Mouse (Mus musculus) midbrain, embryonic 11.5 days (tissue): ENCODE data around the gene Dnah2. TPM values are rescaled to one million over a fixed set of nuclear protein-coding genes. Genes with fewer than 3 reads are reported as not detected.
A peak's percentile ranks its signal among the peaks of the same experiment; 100 is the strongest.

Experiments
- ATAC-seq: fragments of 200-750 bp; cut with Nextera tagmentation; 2 replicates; pipeline ENCODE4 v1.8.0; 2017; ENCODE audit warnings: moderate TSS enrichment, moderate library complexity; ENCODE audit not compliant: low FRiP score
- DNase-seq: peaks from one replicate; pipeline ENCODE4 v3.0.0; 2015; ENCODE audit warnings: low spot score; ENCODE audit errors: missing footprints
- H3K27ac ChIP-seq: fragments of 300-500 bp; sonication (generic); 2 replicates; pipeline ENCODE4 v1.5.1; 2014; ENCODE audit warnings: low read depth, low read length
- H3K27me3 ChIP-seq: fragments of 300-500 bp; sonication (generic); 2 replicates; pipeline ENCODE4 v1.6.1; 2014; ENCODE audit warnings: mild to moderate bottlenecking, low read length, moderate library complexity, mixed read lengths; ENCODE audit not compliant: control insufficient read depth, insufficient read depth
- H3K36me3 ChIP-seq: fragments of 300-500 bp; sonication (generic); 2 replicates; pipeline ENCODE4 v1.6.1; 2014; ENCODE audit warnings: mild to moderate bottlenecking, low read length, moderate library complexity, mixed read lengths; ENCODE audit not compliant: control insufficient read depth, insufficient read depth
- H3K4me1 ChIP-seq: fragments of 300-500 bp; sonication (generic); 2 replicates; pipeline ENCODE4 v1.6.1; 2014; ENCODE audit warnings: low read length; ENCODE audit not compliant: control insufficient read depth, insufficient read depth
- H3K4me2 ChIP-seq: fragments of 300-500 bp; sonication (generic); 2 replicates; pipeline ENCODE4 v1.6.1; 2014; ENCODE audit warnings: mild to moderate bottlenecking, moderate library complexity
- H3K4me3 ChIP-seq: fragments of 300-500 bp; sonication (generic); 2 replicates; pipeline ENCODE4 v1.5.1; 2014; ENCODE audit warnings: low read depth, low read length
- H3K9ac ChIP-seq: fragments of 300-500 bp; sonication (generic); 2 replicates; pipeline ENCODE4 v1.6.1; 2014; ENCODE audit warnings: low read length
- H3K9me3 ChIP-seq: fragments of 300-500 bp; sonication (generic); 2 replicates; pipeline ENCODE4 v1.6.1; 2016; ENCODE audit warnings: low read length; ENCODE audit not compliant: control insufficient read depth
- WGBS: fragments of 180-500 bp; shearing (Covaris S2); extraction: QIAGEN DNeasy Blood & Tissue Kit; methylation state at CpG from one replicate; pipeline ENCODE4 v1.1.7; 2014; 5-methylcytosine and 5-hydroxymethylcytosine counted together
- polyA plus RNA-seq: library from polyadenylated mRNA; unstranded; fragments of >200 nt; fragmentation: Nextera tagmentation; extraction: Ambion mirVana; gene quantifications from 2 replicates; pipeline ENCODE4 v1.2.1, GENCODE M21; 2014

Dnah2 gene
- polyA plus RNA-seq, 1 experiment from 2014 or later, result 1.00 TPM

GRCm38 (mm10) chr11:69401987-69402386 lies 146.9 kb downstream of the Dnah2 start:
- 85% methylated on average over 12 of the region's 12 CpGs for WGBS
- ATAC-seq, result no peak
- peaks cover 30% of the 10 kb centered on the region for H3K4me1 ChIP-seq

GRCm38 (mm10) chr11:69401210-69401637 lies 147.7 kb downstream of the Dnah2 start:
- H3K27me3 ChIP-seq, result peaks cover 13% of the 10 kb centered on the region
- ATAC-seq (peak; percentile 65), DNase-seq (peak; percentile 94)
- no peaks in the 10 kb centered on the region for H3K9me3 ChIP-seq
- no peak overlapping the region for H3K4me3 ChIP-seq
- no peak overlapping the region for H3K4me2 ChIP-seq
- H3K9ac ChIP-seq, result 0 out of 2 replicates have a peak overlapping the region, but pooled peaks have one; percentile 6
- H3K27ac ChIP-seq, result no peak overlapping the region
- peaks cover 37% of the 10 kb centered on the region for H3K4me1 ChIP-seq
- 16% methylated on average over 22 of the region's 22 CpGs for WGBS
- H3K36me3 ChIP-seq, result peaks cover 47% of the 10 kb centered on the region

More at GRCm38 (mm10) chr11:69401987-69402386, 146.9 kb downstream of the Dnah2 start:
- Histone ChIP-seq H3K9ac (no peak overlapping the region), H3K4me2 (no peak overlapping the region), H3K9me3 (no peaks in the 10 kb centered on the region), H3K36me3 (peaks cover 53% of the 10 kb centered on the region), H3K4me3 (no peak overlapping the region), H3K27ac (no peak overlapping the region), H3K27me3 (peaks cover 13% of the 10 kb centered on the region)
- DNase-seq, result no peak

GRCm38 (mm10) chr11:69400083-69400850 lies 148.6 kb downstream of the Dnah2 start:
- H3K4me2 ChIP-seq, result peak overlapping the region; percentile 24; the same call in 1 of the 2 replicates
- peak overlapping the region; percentile 42 for H3K9ac ChIP-seq
- H3K27ac ChIP-seq, result no peak overlapping the region
- no peaks in the 10 kb centered on the region for H3K9me3 ChIP-seq
- DNase-seq (peak; percentile 92), ATAC-seq (no peak)
- H3K4me1 ChIP-seq, result peaks cover 39% of the 10 kb centered on the region
- no peak overlapping the region for H3K4me3 ChIP-seq
- H3K27me3 ChIP-seq, result peaks cover 13% of the 10 kb centered on the region
- 74% methylated on average over 25 of the region's 25 CpGs for WGBS
- H3K36me3 ChIP-seq, result peaks cover 39% of the 10 kb centered on the region

- DNase-seq (peak; percentile 96), ATAC-seq (no peak)
- Histone ChIP-seq H3K4me3 (no peak overlapping the region; the same call in 1 of the 2 replicates), H3K4me2 (peak overlapping the region; percentile 24; the same call in 1 of the 2 replicates), H3K27ac (no peak overlapping the region), H3K36me3 (peaks cover 32% of the 10 kb centered on the region), H3K9ac (peak overlapping the region; percentile 42), H3K27me3 (peaks cover 13% of the 10 kb centered on the region), H3K9me3 (no peaks in the 10 kb centered on the region), H3K4me1 (peaks cover 39% of the 10 kb centered on the region)
- 8% methylated on average over 66 of the region's 66 CpGs for WGBS
These were observed 149.5 kb downstream of the Dnah2 start for GRCm38 (mm10) chr11:69399201-69400082.

GRCm38 (mm10) chr11:69398486-69399200 lies 150.3 kb downstream of the Dnah2 start:
- peak overlapping the region; percentile 24; the same call in 1 of the 2 replicates for H3K4me3 ChIP-seq
- peak overlapping the region; percentile 51 for H3K9ac ChIP-seq
- peaks cover 13% of the 10 kb centered on the region for H3K27me3 ChIP-seq
- no peak overlapping the region for H3K27ac ChIP-seq
- DNase-seq (peak; percentile 90), ATAC-seq (no peak)
- 8% methylated on average over 21 of the region's 21 CpGs for WGBS
- H3K4me1 ChIP-seq, result peaks cover 43% of the 10 kb centered on the region
- peaks cover 26% of the 10 kb centered on the region for H3K36me3 ChIP-seq
- H3K4me2 ChIP-seq, result peak overlapping the region; percentile 82; the same call in 1 of the 2 replicates
- H3K9me3 ChIP-seq, result no peaks in the 10 kb centered on the region

GRCm38 (mm10) chr11:69398059-69398458 lies 150.9 kb downstream of the Dnah2 start, which contains the start of gene Tmem88:
Gene Tmem88, minus strand, starts transcription at chr11:69398234.
- H3K27ac ChIP-seq, result no peak within 1 kb of the TSS
- peaks cover 13% of the 10 kb centered on the region for H3K27me3 ChIP-seq
- H3K4me2 ChIP-seq, result peak within 1 kb of the TSS; percentile 82
- peak within 1 kb of the TSS; percentile 24 for H3K4me3 ChIP-seq
- H3K9me3 ChIP-seq, result no peaks in the 10 kb centered on the region
- ATAC-seq (no peak), DNase-seq (peak; percentile 92)
- 1% methylated on average over 15 of the region's 16 CpGs for WGBS
- peak within 1 kb of the TSS; percentile 51 for H3K9ac ChIP-seq
- peaks cover 23% of the 10 kb centered on the region for H3K36me3 ChIP-seq
- peaks cover 43% of the 10 kb centered on the region for H3K4me1 ChIP-seq

GRCm38 (mm10) chr11:69397581-69398057 lies 151.3 kb downstream of the Dnah2 start:
- Histone ChIP-seq H3K9ac (peak overlapping the region; percentile 51), H3K9me3 (no peaks in the 10 kb centered on the region), H3K4me3 (peak overlapping the region; percentile 24), H3K4me2 (peak overlapping the region; percentile 82), H3K4me1 (peaks cover 43% of the 10 kb centered on the region), H3K36me3 (peaks cover 23% of the 10 kb centered on the region), H3K27me3 (peaks cover 13% of the 10 kb centered on the region), H3K27ac (no peak overlapping the region)
- WGBS, result 2% methylated on average over 24 of the region's 24 CpGs
- no peak for ATAC-seq
- peak; percentile 95 for DNase-seq

GRCm38 (mm10) chr11:69396772-69397171 lies 152.1 kb downstream of the Dnah2 start:
- H3K36me3 ChIP-seq, result peaks cover 21% of the 10 kb centered on the region
- DNase-seq (peak; percentile 92), ATAC-seq (no peak)
- H3K4me3 ChIP-seq, result peak overlapping the region; percentile 51
- peaks cover 43% of the 10 kb centered on the region for H3K4me1 ChIP-seq
- WGBS, result 23% methylated on average over 11 of the region's 11 CpGs
- H3K27ac ChIP-seq, result no peak overlapping the region
- peaks cover 13% of the 10 kb centered on the region for H3K27me3 ChIP-seq
- H3K4me2 ChIP-seq, result peak overlapping the region; percentile 82
- no peaks in the 10 kb centered on the region for H3K9me3 ChIP-seq
- peak overlapping the region; percentile 75 for H3K9ac ChIP-seq
